Mouse (Mus musculus) hematopoietic stem cell, adult 5-6 weeks (primary cell): ENCODE results near the gene Fbxl22. TPM values are rescaled to one million over a fixed set of nuclear protein-coding genes. Genes with fewer than 3 reads are reported as not detected.

Source experiments
- total RNA-seq: library from RNA; stranded (forward); fragments of 172-1452, 232-1000 nt; gene quantifications from 2 replicates; pipeline ENCODE4 v1.2.3, GENCODE M21; 2017

Gene Fbxl22
- total RNA-seq, 1 experiment from 2014 or later: 2.3 TPM

Other genes with a start within 250 kb of the Fbxl22 start
- gene Herc1, start 164.1 kb downstream of the Fbxl22 start, total RNA-seq: 82.6 and 100 TPM in 2 replicates
- 39.4 and 70.8 TPM in 2 replicates for gene Usp3, start 78.5 kb upstream of the Fbxl22 start, total RNA-seq
- gene Car12, start 199.1 kb upstream of the Fbxl22 start, total RNA-seq: 1.9 and 2.4 TPM in 2 replicates